Mouse (Mus musculus): ENCODE data around the gene Rhoh. TPM values are rescaled to one million over a fixed set of nuclear protein-coding genes. Genes with fewer than 3 reads are reported as not detected.

Gene Rhoh
- polyA plus RNA-seq, 1 experiment from 2014 or later: 0.74 TPM

DNA sequence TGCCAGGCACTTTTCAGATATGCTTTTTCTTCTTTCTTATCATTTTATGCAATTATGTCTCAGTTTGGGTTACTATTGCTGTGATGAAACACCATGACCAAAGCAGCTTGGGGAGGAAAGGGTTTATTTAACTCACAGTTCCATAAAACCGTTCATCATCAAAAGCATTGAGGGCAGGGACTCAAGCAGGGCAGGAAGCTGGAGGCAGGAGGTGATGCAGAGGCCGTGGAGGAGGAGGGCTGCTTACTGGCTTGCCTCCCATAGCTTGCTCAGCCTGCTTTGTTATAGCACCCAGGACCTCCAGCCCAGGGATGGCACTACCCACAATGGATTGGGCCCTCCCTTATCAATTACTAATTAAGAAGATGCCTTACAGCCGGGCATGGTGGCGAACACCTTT lies 80.1 kb downstream of the Rhoh start:
- no peak for ATAC-seq (ENCODE audit: insufficient number of reproducible peaks, insufficient read depth, low FRiP score, low read depth)
- 69% methylated on average over 4 of the region's 4 CpGs for WGBS
- H3K36me3 ChIP-seq (ENCODE audit: control insufficient read depth, insufficient read depth, low read length): no peaks in the 10 kb centered on the region
- H3K9me3 ChIP-seq (ENCODE audit: control insufficient read depth, low read length): 0 out of 2 replicates have a peak, but pooled peaks cover 3% of the 10 kb centered on the region
- H3K27me3 ChIP-seq (ENCODE audit: control insufficient read depth, insufficient read depth, low read length): no peaks in the 10 kb centered on the region
- H3K4me3 ChIP-seq (ENCODE audit: control insufficient read depth in 1 of 2, insufficient read depth in 1 of 2, low read depth in 1 of 2, low read length in 2 of 2): no peak overlapping the region
- no peak overlapping the region for H3K9ac ChIP-seq (ENCODE audit: low read length)
- no peak overlapping the region for H3K27ac ChIP-seq (replicated peaks in 1 of 2; ENCODE audit: control insufficient read depth in 1 of 2, insufficient read depth in 1 of 2, low read depth in 2 of 2, low read length in 2 of 2)
- peaks cover 2 to 8% of the 10 kb centered on the region in 2 experiments; a peak in 2 of 4 replicates for H3K4me1 ChIP-seq (ENCODE audit: control insufficient read depth in 2 of 2, insufficient read depth in 2 of 2, low read length in 2 of 2)
- no peak overlapping the region for H3K4me2 ChIP-seq (ENCODE audit: low read length)

Other genes starting within 250 kb of the Rhoh start
- 55.1 and 56.1 TPM in 2 replicates for gene Pds5a, start 162.9 kb upstream of the Rhoh start, polyA plus RNA-seq (2014; fragmentation: Nextera tagmentation; extraction: Ambion mirVana)
- gene N4bp2, start 97.7 kb upstream of the Rhoh start, polyA plus RNA-seq (2014; fragmentation: Nextera tagmentation; extraction: Ambion mirVana): 25.6 and 28.1 TPM in 2 replicates
- gene Chrna9, start 73.7 kb downstream of the Rhoh start, polyA plus RNA-seq (2014; fragmentation: Nextera tagmentation; extraction: Ambion mirVana): not detected in 2 replicates
- 0.14 TPM in 1 of 2 replicates, not detected in the other for gene 9130230L23Rik, start 143.1 kb downstream of the Rhoh start, polyA plus RNA-seq (2014; fragmentation: Nextera tagmentation; extraction: Ambion mirVana)

Data from heart, embryonic 14.5 days (tissue).